Mouse (Mus musculus) gastrocnemius, postnatal 10 days (tissue): ENCODE measurements around the gene Gpr183. TPM values are rescaled to one million over a fixed set of nuclear protein-coding genes. Genes with fewer than 3 reads are reported as not detected.
A peak's percentile ranks its signal among the peaks of the same experiment; 100 is the strongest.

ENCODE experiments used
- DNase-seq: peaks from one replicate; pipeline ENCODE4 v3.0.0; 2021; ENCODE audit warnings: mixed read lengths
- total RNA-seq, 2 experiments: library from RNA; stranded (reverse); gene quantifications; 2 replicates each; pipeline ENCODE4 v1.2.3; 2021

The Gpr183 gene
- total RNA-seq, 2 experiments from 2014 or later: 0.68 to 1.4 TPM

DNA sequence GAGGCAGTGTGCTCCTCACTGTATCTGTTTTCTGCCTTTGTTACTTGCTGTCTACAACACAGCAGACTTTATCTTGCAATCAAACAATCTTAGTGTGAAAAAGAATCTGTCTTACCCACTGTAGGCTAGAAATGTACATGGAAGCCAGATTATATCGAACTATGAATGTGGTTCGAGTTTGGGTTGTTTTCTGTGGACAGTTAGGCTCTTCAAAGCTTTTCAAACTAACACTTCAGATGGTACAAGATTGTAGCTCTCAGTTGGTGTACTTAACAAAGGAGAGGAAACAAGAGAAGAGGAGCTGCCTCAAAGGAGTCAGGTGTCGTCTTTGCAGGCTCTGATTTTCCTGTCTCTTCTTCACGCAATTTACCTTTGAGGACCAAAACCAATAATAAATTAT lies 22.7 kb upstream of the Gpr183 start:
- DNase-seq: no peak

DNA sequence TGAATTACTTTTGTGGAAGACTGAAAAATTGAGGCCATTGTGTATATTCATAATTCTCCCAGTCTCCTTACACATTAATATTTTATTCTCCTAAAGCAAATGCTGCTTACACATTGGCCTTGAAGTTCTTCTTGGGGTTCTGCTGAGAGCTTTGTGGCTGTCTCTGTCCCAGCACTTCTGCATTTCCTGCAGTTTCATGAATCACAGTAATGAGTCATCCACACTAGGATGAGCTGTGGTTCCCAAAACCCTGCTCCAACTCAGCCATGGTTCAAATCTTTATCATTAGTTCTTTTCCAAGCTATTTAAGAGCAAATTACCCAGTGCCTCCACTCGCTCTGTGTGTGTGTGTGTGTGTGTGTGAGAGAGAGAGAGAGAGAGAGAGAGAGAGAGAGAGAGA lies 22.3 kb upstream of the Gpr183 start:
- no peak for DNase-seq

DNA sequence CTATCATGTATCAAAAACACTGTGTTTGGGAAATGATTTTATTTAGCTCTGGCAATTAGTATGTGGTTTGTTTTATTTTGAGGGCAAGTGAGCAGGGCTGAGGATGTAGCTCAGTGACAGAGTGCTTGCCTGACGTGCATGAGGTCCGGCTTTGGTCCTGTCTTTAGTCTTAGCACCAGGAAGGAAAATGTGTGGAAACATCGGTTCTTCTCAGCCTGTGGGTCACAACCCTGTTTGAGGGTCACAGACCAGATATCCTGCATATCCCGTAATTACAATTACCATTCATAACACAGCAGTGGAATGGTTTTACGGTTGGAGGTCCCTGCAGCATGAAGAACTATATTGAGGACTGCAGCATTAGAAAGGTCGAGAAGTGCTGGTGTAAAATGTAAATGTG lies 21.0 kb upstream of the Gpr183 start:
- no peak for DNase-seq

DNA sequence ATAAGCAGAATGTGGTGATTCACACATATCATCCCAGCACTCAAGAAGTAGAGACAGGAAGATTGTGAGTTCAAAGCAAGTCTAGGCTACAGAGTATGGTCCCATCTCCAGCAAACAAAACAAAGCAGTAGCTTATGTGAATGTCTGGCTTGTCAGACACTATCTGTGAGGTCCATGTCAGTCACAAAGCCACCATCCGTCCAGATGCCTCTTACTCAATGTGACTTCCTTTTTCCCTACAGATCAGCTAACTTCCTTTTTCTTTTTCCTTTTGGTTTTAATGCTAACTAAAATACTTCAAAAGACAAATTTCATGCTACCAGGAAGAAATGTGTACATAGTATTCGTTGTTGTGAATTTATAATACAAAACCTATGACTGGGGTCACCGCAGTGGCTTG lies 20.5 kb upstream of the Gpr183 start:
- no peak for DNase-seq

DNA sequence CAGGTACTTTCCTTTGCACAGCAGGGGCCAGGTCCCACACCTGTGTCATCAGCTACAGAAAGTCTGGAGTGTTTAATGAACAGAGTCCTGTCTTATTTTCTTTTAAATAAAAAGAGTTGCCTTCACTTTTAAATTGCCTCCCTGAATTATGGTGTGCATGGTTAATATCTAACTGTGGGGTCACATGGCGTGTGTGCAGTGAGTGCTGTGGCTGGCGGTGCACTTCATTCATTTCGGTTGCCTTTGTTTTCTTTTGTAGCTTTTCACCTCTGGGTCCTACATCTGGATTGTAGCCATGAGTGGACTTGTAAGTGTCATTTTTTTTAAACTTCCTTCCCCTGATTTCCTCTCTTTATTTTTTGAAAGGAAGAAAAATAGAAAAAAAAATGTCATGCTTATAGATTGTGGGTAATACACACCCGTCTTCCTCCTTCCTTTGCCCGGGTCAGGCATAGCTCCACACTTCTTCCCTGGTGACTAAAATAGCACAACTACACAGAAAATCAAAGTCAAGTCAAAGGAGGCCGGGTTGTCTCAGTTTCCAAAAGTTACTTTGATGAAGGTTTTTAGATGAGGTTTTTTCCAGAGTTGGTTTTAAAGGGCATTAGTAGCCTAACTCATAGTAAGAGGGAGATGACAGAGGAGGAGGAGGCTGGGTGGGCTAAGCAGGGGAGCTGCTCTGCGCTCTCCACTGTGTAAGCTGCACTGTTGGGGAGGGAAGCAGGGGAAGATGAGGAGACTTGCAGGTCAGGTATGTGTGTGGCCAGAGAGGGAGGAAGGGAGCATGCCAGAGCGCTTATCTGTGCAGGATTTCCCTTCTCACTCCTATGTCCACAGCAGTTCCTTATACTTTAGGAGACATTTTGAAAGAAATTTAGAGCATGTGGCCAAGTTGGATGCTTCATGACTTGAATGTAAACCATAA lies 18.3 kb upstream of the Gpr183 start:
- DNase-seq: no peak

DNA sequence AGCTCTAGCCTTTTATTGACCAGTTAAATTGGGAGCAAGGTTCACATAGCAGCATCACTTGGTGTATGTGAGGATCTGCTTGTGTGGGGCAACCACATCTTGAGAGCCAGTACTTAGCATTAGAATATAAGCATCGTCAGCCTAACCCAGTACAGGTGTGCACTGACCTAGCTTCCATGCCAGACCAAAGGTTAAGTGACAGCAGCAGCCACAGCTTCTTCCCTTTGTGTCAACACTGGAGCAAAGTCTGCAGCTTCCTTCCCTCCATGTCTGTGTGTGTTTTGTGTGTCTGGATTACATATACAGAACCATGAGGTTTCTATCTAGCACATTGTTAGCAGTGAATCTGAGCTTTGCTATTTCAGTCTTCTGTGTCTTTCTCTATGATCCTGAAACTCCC lies 16.5 kb upstream of the Gpr183 start:
- DNase-seq: no peak

DNA sequence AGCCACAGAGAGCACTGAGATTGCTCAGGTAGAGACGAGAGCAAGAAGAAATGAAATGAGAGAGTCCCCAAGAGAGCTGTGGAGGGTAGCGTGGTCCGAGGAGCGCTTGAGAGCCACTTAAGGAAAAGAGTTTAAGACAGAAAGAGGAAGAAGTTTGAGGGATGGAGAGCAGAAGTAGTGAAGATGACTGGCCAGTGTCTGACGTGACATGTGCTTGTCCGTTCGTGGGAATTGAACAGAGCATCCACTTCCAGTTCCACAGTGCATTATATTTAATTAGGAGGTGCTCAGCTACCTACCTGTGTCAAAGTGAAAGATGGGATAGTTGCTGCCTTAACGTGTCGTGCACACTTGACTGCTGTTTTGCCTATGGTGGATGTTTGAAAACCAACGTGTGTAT lies 8.1 kb upstream of the Gpr183 start:
- no peak for DNase-seq

DNA sequence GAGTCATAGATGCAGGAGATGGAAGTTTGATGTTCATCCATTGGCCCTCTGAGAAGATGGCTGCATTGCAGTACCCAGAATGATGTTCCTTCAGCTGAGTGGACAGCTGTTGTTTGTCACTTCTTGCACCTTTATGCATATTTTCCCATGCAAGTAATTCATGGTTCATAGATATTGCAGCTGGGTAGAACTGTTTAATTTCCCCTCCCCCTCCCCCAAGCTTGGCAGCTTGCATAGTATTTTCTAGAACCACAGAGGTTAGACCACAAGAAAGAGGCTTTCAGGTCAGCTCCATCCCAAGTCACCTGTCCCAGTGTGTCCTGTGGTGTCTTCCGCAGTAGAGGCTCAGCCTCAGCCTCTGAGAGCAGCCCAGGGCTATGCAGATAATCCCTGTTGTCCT lies 5.4 kb upstream of the Gpr183 start:
- DNase-seq: no peak

DNA sequence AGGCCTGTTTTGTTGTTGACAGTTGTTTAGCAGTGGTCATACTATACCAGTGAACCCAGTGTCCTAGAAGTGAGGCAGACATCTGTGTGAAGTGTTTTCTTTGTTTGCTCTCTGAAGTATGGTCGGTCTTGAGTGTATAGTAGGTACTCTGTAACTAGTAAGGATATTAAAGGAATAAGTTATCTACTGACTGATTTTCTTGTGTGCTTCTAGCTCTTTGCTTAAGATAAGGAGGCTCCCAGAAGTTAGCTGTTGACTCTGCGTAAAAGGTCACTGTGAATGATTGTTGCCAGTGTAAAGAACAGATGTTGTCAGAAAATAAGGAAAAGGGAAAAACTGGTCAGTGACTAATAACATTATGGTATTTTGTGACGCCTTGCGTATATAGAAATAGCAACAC lies 2.1 kb upstream of the Gpr183 start:
- no peak for DNase-seq

DNA sequence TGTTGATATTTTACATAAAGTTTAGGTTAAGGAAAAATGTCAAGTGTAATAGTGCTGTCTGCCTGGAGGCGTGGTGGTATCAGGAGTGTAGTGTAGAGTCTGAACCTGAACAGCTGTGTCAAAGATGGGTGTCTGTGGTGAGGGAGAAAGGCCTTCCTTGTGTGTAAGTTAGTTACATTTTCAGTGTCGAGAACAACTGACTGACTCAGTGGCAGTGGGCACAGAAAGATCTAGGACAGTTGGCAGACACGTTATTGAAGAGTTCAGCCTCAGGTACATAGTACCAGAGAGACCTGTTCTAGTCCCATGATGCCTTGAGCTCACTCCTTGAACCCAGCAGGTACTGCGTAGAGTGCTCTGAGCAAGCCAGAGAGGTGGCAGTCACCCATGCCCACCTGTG lies 466 bp upstream of the Gpr183 start:
- no peak for DNase-seq

DNA sequence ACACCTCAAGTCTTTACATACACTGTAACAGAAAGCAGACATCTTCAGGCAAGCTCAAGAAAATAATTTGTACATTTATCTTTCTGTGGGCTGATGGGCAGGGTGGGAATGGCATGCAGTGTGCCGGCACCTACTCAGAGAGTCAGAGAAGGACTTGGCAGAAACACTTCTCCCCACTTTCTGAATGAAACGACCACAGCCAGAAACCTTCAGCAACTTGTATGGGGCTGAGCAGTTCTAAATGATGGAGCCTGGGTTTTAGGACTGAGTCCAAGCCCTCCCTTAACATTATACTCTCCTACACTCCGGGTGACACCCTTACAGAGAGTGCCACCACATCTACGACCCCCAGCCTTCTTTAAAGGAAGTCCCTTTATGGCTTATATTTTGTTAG lies 1.1 kb downstream of the Gpr183 start:
- no peak for DNase-seq

DNA sequence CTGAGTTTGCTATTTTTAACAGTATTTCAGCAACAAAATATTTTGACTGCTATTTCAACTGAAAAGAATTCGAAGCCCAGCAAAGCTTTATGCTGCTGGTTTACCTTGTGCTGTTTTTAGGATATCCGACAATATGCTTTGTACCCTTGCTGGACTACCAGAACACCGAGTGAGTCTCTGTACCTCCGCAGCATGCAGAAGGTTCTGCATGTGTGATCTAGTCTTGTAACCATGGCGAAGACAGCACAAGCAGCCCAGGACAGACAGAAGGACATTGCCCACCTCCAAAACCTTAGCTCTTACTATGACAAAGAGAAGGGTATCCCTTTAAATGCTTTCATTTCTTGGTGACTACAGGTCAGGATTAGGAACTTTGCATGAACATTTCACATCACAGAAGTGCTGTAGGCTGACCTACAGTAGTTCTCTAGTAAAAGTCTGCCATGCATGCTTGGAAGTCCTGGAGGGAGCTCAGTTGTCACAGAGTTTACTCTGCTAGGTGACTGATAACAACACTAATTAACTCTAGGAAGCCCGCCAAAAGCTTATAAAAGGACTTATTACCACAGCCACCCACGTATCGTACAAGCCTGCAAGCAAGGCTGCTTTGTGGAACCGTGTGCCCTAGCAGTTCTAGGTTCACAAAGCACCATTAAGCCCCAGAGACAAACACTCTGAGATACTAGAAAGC lies 1.6 kb downstream of the Gpr183 start:
- no peak for DNase-seq

DNA sequence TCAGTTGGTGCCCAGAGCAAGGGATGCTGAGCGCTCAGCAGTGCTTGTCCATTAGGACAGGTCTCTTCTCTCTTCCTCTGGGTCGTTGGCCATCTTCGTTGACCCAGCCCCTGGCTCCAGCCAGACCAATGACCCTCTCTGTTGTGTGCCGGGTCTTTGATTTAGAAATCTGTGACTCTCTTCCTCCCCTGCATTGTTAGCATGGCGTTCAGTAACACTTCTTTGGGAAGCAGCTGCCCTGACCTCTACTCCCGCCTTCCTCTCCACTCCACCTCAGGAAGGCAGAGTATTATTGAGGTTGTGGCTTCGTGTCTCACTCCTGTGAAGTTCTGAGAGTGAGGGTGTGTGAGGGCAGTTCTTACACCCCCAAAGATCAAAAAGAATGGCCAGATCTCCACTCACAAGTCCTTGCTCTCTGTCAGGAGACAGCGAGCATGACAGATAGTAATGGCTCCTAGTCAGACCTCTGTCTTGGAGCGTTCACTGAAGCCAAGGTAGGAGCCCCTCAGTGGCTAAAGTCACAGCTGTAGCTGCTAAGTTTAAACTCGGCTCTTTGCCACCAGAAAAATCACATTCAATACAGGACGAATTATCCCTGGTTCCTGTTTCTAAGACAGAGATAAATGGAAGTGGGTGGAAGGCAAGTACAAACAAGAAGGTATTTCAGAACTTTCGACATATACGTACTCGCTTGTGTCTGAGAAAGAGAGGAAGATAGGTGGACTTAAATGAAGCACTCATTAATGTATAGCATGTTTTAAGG lies 2.7 kb downstream of the Gpr183 start:
- no peak for DNase-seq

DNA sequence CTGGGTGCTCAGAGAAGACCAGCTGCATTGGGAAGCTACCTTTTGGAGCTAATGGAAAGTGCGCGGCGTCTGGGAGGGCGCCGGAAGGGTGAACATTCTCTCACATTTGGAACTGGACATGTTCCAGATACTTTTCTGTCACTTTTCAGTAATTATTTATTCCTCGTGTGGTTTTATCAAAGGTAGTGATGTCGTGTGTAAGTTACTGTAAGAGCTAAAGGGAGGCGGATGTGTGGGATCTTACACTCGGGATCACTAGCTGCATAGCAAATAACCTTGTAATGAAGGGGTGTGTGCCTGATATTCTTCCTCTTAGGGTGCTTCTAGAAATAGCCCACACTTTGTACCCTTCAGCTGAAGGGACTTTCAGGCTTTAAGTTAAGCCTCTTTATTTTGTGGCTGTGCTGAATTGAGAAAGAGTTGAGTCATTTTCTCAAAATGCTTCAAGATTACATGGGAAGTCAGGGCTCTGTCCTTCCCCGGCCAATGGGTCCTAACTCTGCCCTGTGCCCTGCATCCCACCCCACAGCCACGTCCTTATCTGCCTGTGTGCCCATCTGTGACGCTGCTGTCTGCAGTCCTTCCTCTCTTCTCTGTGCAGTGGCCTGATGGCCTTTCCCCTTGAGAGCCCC lies 3.4 kb downstream of the Gpr183 start:
- DNase-seq: no peak

DNA sequence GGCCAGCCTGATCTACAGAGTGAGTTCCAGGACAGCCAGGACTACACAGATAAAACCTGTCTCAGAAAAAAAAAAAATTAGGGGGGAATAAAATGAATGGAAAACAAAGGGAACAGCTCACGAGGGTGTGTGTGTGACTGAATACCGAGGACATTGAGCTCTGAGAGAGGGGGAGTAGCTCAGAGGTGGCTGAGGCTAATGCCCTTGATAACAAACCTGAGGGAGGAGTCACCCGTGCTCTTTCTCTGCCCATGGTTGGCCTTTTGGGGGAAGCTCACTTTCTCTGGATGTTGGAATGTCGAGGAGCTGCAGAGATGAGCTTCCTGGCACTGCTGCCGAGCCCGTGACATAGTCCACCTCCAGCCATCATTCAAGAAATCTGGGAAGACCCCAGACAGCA lies 4.0 kb downstream of the Gpr183 start:
- no peak for DNase-seq

DNA sequence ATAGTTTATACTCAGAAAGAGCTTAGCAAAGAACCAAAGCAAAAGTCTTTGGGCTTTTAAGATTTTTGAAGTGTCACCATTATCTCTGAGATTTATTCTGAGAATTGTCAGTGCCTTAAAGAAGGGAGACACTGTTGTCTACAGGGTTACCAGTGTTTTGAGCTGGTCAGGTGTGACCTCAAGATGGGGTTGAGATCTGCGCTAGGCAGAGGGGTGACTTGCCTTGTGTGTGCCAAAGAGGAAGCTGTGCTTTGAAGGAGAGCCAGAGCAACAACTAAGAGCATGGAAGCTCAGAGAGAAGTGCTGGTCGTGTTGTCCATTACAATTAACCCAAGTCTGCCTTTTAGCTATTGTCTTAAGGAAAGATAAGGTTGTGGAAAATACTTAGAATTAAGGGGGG lies 4.5 kb downstream of the Gpr183 start:
- no peak for DNase-seq

DNA sequence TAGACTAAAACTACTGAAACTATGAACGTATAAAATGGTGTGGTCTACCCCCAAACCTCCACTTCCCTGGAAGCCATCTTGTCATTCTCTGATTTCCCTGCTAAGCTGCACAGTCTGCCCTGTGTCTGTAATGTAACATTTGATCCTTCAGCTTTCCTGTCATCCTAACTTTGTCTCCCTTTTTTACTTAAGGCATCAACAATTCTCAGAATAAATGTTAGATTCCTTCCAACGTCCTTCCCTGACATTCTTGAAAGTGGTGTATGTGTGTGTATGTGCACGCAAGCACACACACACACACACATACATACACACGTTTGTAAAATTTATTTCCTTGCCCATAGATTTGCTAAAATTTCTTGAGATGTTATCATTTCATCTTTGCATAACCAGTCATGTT lies 5.0 kb downstream of the Gpr183 start:
- DNase-seq: no peak

DNA sequence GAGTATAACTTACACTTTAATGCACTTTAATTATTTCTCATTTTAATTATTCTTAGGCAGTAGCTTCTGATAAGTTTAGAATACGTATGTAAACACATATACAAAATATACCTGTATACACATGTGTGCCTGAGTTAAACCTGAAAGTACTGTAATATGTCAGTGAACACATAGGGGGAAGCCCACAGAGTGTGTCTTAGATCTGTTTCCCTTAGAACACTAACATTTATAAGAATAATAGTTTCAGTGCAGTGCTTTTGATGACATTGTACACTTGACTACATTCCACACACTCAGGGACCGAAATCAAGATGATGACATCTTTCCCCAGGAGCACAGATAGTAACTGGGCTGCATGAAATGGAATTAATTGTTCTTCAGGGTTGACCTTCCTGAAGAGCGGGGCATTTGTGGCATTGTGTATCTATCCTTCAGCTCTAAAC lies 5.4 kb downstream of the Gpr183 start:
- DNase-seq: no peak

DNA sequence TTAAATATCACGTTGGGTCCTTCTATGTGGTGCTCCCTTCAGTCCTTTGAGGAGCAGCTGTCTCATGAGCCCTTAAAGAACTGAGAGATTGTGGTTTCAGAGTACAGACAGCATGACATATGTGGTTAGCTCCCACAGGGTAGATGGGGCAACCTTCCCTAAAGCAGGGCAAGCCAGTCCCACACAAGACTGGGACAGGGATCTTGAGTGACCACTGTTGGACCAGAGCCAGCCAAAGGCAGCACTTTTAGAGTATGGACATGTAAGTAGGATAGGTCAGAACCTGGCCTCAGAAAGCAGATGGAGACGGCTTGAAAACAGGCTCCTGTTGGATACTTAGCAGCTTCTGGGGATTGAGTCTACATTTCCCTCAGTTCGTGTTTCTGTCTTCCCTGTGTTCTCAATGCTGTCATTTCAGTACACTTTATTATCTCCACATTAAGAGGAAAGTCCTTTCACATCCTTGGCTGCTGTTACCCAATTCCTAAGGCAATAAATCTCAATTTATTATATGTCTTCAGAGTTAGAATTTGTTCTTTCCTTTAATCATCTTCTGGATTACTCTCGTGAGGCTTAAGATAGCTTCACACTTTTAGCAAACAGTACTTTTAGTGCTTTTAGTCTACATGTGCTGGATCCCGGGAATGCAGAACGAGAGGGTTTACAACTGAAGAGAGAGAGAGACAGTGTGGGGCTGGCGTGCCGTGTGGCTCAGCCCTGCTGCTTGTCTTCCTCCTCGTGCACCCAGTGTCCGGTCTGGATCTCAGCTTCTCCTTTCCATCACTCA lies 6.1 kb downstream of the Gpr183 start:
- DNase-seq: peak; percentile 8

DNA sequence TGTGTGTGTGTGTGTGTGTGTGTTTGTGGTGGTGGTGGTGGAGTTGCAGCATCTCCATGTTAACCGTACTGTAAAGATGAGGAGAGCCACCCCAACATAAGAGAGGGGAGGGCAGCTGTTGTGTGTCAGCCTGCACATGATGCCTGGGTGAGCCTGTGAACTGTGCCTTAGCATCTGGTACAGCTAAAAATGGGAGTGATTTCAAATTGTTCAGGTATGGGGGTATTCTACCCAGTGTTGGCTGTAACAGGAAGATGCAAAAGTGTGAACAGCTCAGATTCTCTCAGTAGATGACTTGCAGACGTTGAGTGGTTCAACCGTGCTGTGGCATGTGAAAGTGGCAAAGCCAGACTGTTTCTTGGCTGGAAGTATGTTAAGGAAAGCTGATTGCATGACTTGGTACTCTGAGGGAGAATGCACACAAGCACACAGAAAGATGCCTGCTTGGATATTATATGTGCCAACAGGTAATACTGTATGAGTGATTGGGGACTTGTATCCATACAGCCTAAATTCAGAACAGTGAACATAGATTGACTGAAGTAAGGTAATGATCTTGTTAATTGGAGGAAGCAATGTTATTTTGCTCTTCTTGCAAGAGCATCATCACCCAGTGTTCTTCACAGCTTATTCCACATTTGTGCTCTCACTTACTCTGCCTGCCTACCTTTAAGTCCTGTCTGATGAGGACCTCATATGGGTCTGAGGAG lies 6.8 kb downstream of the Gpr183 start:
- no peak for DNase-seq
